Mouse (Mus musculus): ENCODE data around the gene Cbx5.

- no peak for TF ChIP-seq CTCF (IDR thresholded peaks at IDR 0.05; ENCODE audit: control insufficient read depth, insufficient read depth, low read length)
- TF ChIP-seq POLR2A (IDR thresholded peaks at IDR 0.05; ENCODE audit: borderline replicate concordance, control insufficient read depth, low read depth, low read length) = no peak
Observed at GRCm38 (mm10) chr15:103152890-103153610, 86.6 kb downstream of the Cbx5 start.

Data from bone marrow, adult 2 months (tissue).